Mouse (Mus musculus): ENCODE measurements around the gene Rrp36. TPM values are rescaled to one million over a fixed set of nuclear protein-coding genes. Genes with fewer than 3 reads are reported as not detected.

Rrp36 gene
- polyA plus RNA-seq (2014; fragmentation: Illumina TruSeq; extraction: RNeasy Lipid Tissue Mini Kit (QIAGEN cat#74804); ENCODE audit: low read depth, low replicate concordance): 3.1 TPM

GRCm38 (mm10) chr17:46673850-46674529 lies at the start of gene Rrp36:
Gene Rrp36 (minus strand): TSS chr17:46674352.

GRCm38 (mm10) chr17:46710959-46711597 lies 36.9 kb upstream of the Rrp36 start, which contains the start of gene Pex6:
Gene Pex6 (plus strand): TSS chr17:46711463.

GRCm38 (mm10) chr17:46704887-46705835 lies 31.0 kb upstream of the Rrp36 start, which contains the start of gene Ppp2r5d:
Gene Ppp2r5d (minus strand): TSS chr17:46705111.

GRCm38 (mm10) chr17:46680760-46681373 lies 6.7 kb upstream of the Rrp36 start, which contains the start of gene Klhdc3:
Gene Klhdc3 (minus strand): TSS chr17:46680914.

GRCm38 (mm10) chr17:46678416-46678815 lies 4.3 kb upstream of the Rrp36 start, which contains the start of gene Mea1:
Gene Mea1 (plus strand): TSS chr17:46678793.

GRCm38 (mm10) chr17:46650232-46651031 lies 23.7 kb downstream of the Rrp36 start, which contains the start of gene Cul7:
Gene Cul7 (plus strand): TSS chr17:46650337.

GRCm38 (mm10) chr17:46645561-46646321 lies 28.4 kb downstream of the Rrp36 start, which contains the start of the genes Klc4 and Mrpl2:
Gene Klc4 (minus strand): TSS chr17:46646022.
Gene Mrpl2 (plus strand): TSS chr17:46646229.

GRCm38 (mm10) chr17:46628791-46629684 lies 45.1 kb downstream of the Rrp36 start, which contains the start of gene Ptk7:
Gene Ptk7 (minus strand): TSS chr17:46629504.

Other genes starting within 250 kb of the Rrp36 start
- gene Crip3, start 245.4 kb downstream of the Rrp36 start, polyA plus RNA-seq (2014; fragmentation: Illumina TruSeq; extraction: RNeasy Lipid Tissue Mini Kit (QIAGEN cat#74804); ENCODE audit: low read depth, low replicate concordance): not detected
- gene Slc22a7, start 235.9 kb downstream of the Rrp36 start, polyA plus RNA-seq (2014; fragmentation: Illumina TruSeq; extraction: RNeasy Lipid Tissue Mini Kit (QIAGEN cat#74804); ENCODE audit: low read depth, low replicate concordance): 3.3 TPM
- 0.05 TPM for gene Ttbk1, start 186.7 kb downstream of the Rrp36 start, polyA plus RNA-seq (2014; fragmentation: Illumina TruSeq; extraction: RNeasy Lipid Tissue Mini Kit (QIAGEN cat#74804); ENCODE audit: low read depth, low replicate concordance)
- 3.6 TPM for gene Dnph1, start 177.6 kb downstream of the Rrp36 start, polyA plus RNA-seq (2014; fragmentation: Illumina TruSeq; extraction: RNeasy Lipid Tissue Mini Kit (QIAGEN cat#74804); ENCODE audit: low read depth, low replicate concordance)
- gene Cul9, start 128.0 kb downstream of the Rrp36 start, polyA plus RNA-seq (2014; fragmentation: Illumina TruSeq; extraction: RNeasy Lipid Tissue Mini Kit (QIAGEN cat#74804); ENCODE audit: low read depth, low replicate concordance): 0.87 TPM
- 0.29 TPM for gene Srf, start 118.2 kb downstream of the Rrp36 start, polyA plus RNA-seq (2014; fragmentation: Illumina TruSeq; extraction: RNeasy Lipid Tissue Mini Kit (QIAGEN cat#74804); ENCODE audit: low read depth, low replicate concordance)
- gene Ptk7, start 44.8 kb downstream of the Rrp36 start, polyA plus RNA-seq (2014; fragmentation: Illumina TruSeq; extraction: RNeasy Lipid Tissue Mini Kit (QIAGEN cat#74804); ENCODE audit: low read depth, low replicate concordance): not detected
- gene Klc4, start 28.3 kb downstream of the Rrp36 start, polyA plus RNA-seq (2014; fragmentation: Illumina TruSeq; extraction: RNeasy Lipid Tissue Mini Kit (QIAGEN cat#74804); ENCODE audit: low read depth, low replicate concordance): 1.0 TPM
- gene Mrpl2, start 28.1 kb downstream of the Rrp36 start, polyA plus RNA-seq (2014; fragmentation: Illumina TruSeq; extraction: RNeasy Lipid Tissue Mini Kit (QIAGEN cat#74804); ENCODE audit: low read depth, low replicate concordance): 3.9 TPM
- gene Cul7, start 24.0 kb downstream of the Rrp36 start, polyA plus RNA-seq (2014; fragmentation: Illumina TruSeq; extraction: RNeasy Lipid Tissue Mini Kit (QIAGEN cat#74804); ENCODE audit: low read depth, low replicate concordance): 0.19 TPM
- 11.7 TPM for gene Mea1, start 4.4 kb upstream of the Rrp36 start, polyA plus RNA-seq (2014; fragmentation: Illumina TruSeq; extraction: RNeasy Lipid Tissue Mini Kit (QIAGEN cat#74804); ENCODE audit: low read depth, low replicate concordance)
- gene Klhdc3, start 6.6 kb upstream of the Rrp36 start, polyA plus RNA-seq (2014; fragmentation: Illumina TruSeq; extraction: RNeasy Lipid Tissue Mini Kit (QIAGEN cat#74804); ENCODE audit: low read depth, low replicate concordance): 6.7 TPM
- gene Ppp2r5d, start 30.8 kb upstream of the Rrp36 start, polyA plus RNA-seq (2014; fragmentation: Illumina TruSeq; extraction: RNeasy Lipid Tissue Mini Kit (QIAGEN cat#74804); ENCODE audit: low read depth, low replicate concordance): 6.5 TPM
- 0.90 TPM for gene Pex6, start 37.1 kb upstream of the Rrp36 start, polyA plus RNA-seq (2014; fragmentation: Illumina TruSeq; extraction: RNeasy Lipid Tissue Mini Kit (QIAGEN cat#74804); ENCODE audit: low read depth, low replicate concordance)
- gene Gnmt, start 54.8 kb upstream of the Rrp36 start, polyA plus RNA-seq (2014; fragmentation: Illumina TruSeq; extraction: RNeasy Lipid Tissue Mini Kit (QIAGEN cat#74804); ENCODE audit: low read depth, low replicate concordance): 173 TPM
- 2.3 TPM for gene Cnpy3, start 77.9 kb upstream of the Rrp36 start, polyA plus RNA-seq (2014; fragmentation: Illumina TruSeq; extraction: RNeasy Lipid Tissue Mini Kit (QIAGEN cat#74804); ENCODE audit: low read depth, low replicate concordance)
- not detected for gene Ptcra, start 89.4 kb upstream of the Rrp36 start, polyA plus RNA-seq (2014; fragmentation: Illumina TruSeq; extraction: RNeasy Lipid Tissue Mini Kit (QIAGEN cat#74804); ENCODE audit: low read depth, low replicate concordance)
- 19.9 TPM for gene 2310039H08Rik, start 98.3 kb upstream of the Rrp36 start, polyA plus RNA-seq (2014; fragmentation: Illumina TruSeq; extraction: RNeasy Lipid Tissue Mini Kit (QIAGEN cat#74804); ENCODE audit: low read depth, low replicate concordance)
- gene Rpl7l1, start 108.3 kb upstream of the Rrp36 start, polyA plus RNA-seq (2014; fragmentation: Illumina TruSeq; extraction: RNeasy Lipid Tissue Mini Kit (QIAGEN cat#74804); ENCODE audit: low read depth, low replicate concordance): 34.9 TPM
- gene Bicral, start 184.1 kb upstream of the Rrp36 start, polyA plus RNA-seq (2014; fragmentation: Illumina TruSeq; extraction: RNeasy Lipid Tissue Mini Kit (QIAGEN cat#74804); ENCODE audit: low read depth, low replicate concordance): 5.4 TPM
- gene Tbcc, start 216.3 kb upstream of the Rrp36 start, polyA plus RNA-seq (2014; fragmentation: Illumina TruSeq; extraction: RNeasy Lipid Tissue Mini Kit (QIAGEN cat#74804); ENCODE audit: low read depth, low replicate concordance): 2.1 TPM
- gene Prph2, start 236.1 kb upstream of the Rrp36 start, polyA plus RNA-seq (2014; fragmentation: Illumina TruSeq; extraction: RNeasy Lipid Tissue Mini Kit (QIAGEN cat#74804); ENCODE audit: low read depth, low replicate concordance): not detected